Mouse (Mus musculus) frontal cortex, postnatal 25 days (tissue): ENCODE data around the gene Svs3b.
"Not testable (repeated sequence)": the region's sequence is repeated elsewhere in the genome, so short reads cannot be mapped to it uniquely, and the experiment has no call there.

Experiments
- DNase-seq, 2 experiments: peaks; one replicate each; pipeline ENCODE4 v3.0.0; 2022; ENCODE audit warnings: low spot score in 2 of 2

Svs3b gene

DNA sequence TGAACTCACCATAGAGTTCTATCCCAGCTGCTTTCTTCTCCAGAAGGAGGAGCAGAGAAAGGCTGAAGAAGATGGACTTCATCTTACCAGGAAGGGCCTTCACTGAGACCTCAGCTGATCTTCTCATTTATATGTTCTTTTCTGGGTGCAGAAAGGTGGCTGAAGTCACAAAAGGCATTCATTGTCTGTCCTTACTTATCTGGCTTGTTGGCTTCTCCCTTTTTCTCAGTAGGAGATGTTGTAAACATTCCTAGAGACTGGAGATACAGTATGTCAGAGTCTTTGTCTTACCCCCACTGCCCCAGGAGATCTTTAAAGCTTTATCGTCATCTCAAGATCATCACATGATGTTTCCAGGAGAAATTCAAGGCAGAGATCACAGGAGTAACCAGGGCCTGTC is at the start of gene Svs3b:
TSS of gene Svs3b (minus strand) at position 101 of the 400 bp plus-strand sequence.
- DNase-seq = not testable (repeated sequence)

DNA sequence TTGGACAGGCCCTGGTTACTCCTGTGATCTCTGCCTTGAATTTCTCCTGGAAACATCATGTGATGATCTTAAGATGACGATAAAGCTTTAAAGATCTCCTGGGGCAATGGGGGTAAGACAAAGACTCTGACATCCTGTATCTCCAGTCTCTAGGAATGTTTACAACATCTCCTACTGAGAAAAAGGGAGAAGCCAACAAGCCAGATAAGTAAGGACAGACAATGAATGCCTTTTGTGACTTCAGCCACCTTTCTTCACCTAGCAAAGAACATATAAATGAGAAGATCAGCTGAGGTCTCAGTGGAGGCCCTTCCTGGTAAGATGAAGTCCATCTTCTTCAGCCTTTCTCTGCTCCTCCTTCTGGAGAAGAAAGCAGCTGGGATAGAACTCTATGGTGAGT is 32.5 kb upstream of the Svs3b start, which contains the start of gene Svs3a:
TSS of gene Svs3a (plus strand) at position 301 of the 400 bp plus-strand sequence.
- not testable (repeated sequence) for DNase-seq

DNA sequence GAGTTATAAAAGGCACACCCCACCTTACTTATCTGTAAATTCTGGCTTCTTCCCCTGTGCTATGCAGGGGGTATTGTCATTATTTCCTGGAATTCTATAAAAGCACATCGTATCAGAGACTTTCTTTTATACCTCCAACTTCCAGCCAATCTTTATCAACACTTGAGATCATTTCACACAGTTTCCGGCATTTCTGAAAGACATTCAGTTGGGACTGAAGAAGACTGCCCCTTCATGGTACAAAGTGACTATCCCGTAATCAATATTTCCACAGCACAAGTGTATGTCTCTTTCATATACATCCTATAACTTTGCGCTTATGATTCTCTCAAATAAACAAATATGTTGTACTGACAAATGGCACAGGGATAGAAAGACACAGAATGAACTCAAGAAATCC is 21.9 kb upstream of the Svs3b start, which contains the start of gene Svs4:
TSS of gene Svs4 (minus strand) at position 101 of the 400 bp plus-strand sequence.
- DNase-seq = no peak

DNA sequence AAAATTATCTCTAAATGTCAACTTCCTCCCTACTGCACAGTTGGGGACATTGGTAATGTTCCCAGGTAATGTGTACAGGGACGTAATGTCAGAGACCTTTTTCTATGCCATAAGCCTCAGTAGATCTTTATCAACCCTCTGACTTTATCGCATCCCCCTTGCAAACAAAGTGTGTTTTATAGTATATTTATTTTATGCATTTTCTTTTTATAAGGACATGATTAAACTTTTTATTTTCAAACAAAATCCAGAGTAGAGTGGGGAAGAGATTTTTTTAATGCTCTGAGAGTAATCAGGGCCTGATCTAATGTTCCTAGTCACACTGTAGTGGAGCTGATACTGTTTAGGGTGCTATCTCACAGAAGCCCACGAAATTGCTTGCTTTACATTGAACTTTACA is 18.1 kb downstream of the Svs3b start, which contains the start of gene Svs2:
TSS of gene Svs2 (minus strand) at position 101 of the 400 bp plus-strand sequence.
- no peak for DNase-seq

DNA sequence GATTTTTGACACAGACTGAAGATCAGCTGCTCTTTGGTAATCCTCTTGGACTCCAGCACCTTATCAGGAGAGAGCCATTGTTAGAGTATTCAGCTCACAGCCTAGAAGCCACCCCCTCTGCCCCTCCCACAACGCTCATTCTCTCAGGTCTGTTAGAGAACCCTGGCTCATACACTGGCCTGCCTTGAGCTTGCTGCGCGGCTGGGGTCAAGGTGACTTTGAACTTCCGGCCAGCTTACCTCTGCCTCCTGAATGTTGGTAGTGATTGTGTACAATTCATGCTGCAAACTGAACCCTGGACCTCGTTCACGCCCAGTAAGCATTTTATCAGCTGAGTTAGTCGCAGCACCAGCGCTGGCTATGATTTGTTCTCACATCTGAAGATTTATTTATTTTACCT is 23.8 kb downstream of the Svs3b start:
- DNase-seq = no peak

DNA sequence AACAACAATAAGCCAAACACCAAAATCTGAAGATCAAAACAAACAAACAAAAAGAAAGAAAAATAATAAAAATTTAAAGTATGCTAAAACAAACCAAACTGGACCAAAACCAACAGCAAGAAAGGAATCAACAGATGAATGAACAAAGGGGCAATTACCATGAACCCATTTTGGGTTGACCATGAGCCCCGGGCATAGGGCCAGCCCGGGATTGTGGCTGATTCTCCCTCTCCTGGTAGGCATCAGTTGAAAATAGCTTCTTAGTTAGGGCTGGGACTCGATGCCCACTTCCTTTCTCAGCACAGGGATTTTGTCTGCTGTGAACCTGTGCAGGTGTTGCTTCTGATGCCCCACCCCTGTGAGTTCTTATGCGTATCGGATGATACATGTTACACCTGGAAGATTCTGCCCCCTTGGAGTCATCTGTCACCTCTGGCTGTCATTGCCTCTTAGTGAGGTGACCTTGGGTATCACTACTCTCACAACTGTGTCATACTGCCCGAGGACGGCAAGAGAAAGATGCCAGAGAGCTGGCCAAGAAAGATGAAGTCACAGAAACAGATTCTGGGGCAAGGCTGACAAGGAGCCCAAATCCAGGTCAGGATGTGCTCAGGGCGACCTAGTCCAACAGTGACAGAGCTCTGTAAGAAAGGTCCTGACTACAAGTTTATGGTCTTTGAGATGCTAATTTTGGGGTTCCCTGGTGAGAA is 27.9 kb downstream of the Svs3b start:
- DNase-seq = no peak

DNA sequence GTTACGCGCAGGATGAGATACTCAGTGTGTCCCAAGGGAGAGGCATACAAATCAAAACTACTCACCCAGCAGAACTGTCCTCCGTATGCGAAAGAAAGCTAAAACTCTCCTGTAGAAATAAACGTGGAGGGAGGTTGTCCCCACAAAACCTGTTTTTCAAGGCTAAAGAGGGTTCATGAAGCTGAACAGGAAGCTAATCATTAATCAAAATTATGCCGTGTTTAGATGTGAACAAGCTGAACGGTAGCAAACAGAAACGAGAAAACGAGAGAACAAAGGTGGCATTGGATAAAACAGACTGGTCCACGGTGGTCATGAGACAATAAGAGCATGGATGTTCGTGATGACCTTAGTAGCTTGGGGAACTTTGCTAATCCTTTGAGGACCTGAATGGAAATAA is 34.9 kb downstream of the Svs3b start, which contains the start of gene Wfdc15b:
TSS of gene Wfdc15b (minus strand) at position 139 of the 400 bp plus-strand sequence.
- no peak for DNase-seq

DNA sequence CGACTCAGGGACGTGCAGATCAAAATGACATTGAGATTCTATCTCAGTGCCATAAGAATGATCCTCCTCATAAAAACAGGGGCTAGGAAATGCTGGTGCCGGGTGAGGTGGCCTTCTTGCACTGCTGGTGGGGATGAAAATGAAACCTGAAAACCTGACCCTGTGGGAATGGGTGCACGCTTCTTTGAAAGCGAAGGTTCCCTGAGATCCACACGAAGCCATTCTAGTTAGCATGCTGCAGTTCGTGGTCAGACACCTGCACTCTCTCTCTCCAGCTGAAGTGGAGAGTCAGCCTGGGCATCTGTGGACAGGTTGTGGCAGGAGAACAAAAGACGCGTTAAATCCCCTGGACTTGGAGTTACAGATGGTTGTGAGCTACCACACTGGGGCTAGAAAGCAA is 37.1 kb downstream of the Svs3b start:
- DNase-seq = no peak

DNA sequence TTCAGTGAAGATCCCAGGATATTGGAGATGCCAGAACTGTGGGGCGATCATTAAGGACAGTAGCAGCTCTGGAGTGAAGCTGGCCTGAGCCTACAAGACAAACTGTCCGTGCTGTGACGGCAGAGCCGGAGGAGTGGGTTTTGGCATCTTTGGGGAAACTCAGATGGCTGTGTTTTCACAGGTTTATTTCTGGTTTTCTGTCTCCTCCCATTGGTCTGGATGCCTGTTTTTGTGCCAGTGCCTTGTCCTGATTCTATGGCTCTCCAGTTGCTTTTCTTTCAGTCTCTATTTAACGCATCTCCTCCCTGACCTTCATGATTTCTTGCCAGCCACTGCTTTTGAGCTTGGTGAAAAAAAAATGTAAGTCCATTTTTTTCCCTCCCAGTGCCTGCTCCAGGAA is 43.7 kb downstream of the Svs3b start:
- no peak for DNase-seq

DNA sequence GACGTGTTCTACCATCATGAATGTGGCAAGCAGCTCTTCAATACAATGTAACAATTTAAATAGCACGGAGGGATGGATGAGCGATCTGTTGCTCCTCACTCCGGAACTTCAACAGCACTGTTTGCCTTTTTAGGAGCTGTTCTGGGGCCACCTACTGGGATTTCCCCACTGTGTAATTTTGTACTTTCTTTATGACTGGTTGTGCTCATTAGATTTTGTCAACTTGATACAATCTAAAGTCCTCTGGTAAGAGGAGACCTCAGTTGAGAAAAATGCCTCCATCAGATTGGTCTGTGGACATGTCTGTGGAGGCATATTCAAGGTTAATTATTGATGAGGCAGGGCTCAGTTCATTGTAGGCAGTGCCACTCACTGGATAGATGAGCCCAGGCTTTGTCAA is 45.5 kb downstream of the Svs3b start:
- DNase-seq = no peak

DNA sequence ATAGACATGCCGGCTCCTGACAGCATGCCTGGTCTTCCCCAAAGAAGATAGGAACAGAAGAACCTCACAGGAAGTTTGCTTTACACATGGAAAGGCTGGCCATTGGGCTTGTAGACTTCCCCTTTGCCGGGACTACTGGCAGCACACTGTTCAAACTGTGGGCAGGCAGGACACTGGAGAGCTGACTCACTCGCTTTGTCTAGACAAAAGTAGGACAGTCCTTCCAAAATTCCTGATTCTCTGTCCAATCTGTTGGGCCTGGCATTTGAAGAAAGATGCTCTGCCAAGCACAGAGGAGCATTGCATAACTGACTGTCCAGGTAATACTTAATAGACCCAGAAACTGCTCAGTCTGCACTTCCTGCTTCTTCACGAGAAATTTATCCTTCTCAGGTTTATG is 49.8 kb downstream of the Svs3b start:
- DNase-seq = no peak

DNA sequence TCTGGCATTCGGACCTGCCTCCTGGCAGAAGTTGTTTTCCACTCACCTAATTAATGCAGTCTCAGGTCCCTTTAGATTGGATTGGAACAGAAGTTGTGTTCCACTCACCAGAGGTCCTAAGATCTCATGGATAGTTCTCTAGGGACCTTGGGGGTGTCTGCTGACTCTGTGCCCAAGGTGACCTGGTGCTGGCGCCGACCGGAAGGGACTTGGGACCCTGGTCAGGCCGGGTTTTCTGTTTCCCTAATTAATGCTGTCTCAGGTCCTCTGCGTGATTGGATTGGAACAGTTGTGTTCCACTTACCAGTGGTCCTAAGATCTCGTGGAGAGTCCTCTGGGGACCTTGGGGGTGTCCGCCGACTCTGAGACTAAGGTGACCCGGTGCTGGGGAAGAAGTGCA is 50.4 kb downstream of the Svs3b start:
- not testable (repeated sequence) for DNase-seq
